Mouse (Mus musculus) thymus, adult 2 months (tissue): ENCODE measurements around the gene Loxl1. TPM values are rescaled to one million over a fixed set of nuclear protein-coding genes. Genes with fewer than 3 reads are reported as not detected.
A peak's percentile ranks its signal among the peaks of the same experiment; 100 is the strongest.

ENCODE experiments used
- DNase-seq: peaks from one replicate; pipeline ENCODE4 v3.0.0; 2021
- H3K27ac ChIP-seq: fragments of 200-500 bp; 2 replicates; pipeline ENCODE4 v1.5.1; 2012; ENCODE audit warnings: low read length, control low read depth; ENCODE audit not compliant: control insufficient read depth, insufficient read depth
- H3K27me3 ChIP-seq: fragments of 200-500 bp; 2 replicates; pipeline ENCODE4 v1.6.1; 2012; ENCODE audit warnings: mild to moderate bottlenecking, low read length, moderate library complexity, mixed read lengths; ENCODE audit not compliant: control insufficient read depth, insufficient read depth
- H3K36me3 ChIP-seq: fragments of 200-500 bp; 2 replicates; pipeline ENCODE4 v1.6.1; 2012; ENCODE audit warnings: mild to moderate bottlenecking, low read length, moderate library complexity; ENCODE audit not compliant: control insufficient read depth, insufficient read depth
- H3K4me1 ChIP-seq: fragments of 200-500 bp; replicated peaks from 2 replicates; pipeline ENCODE4 v1.6.1; 2012; ENCODE audit warnings: low read length; ENCODE audit not compliant: control insufficient read depth, insufficient read depth
- H3K4me3 ChIP-seq: fragments of 200-500 bp; 2 replicates; pipeline ENCODE4 v1.5.1; 2012; ENCODE audit warnings: mild to moderate bottlenecking, low read length, control low read depth, moderate library complexity; ENCODE audit not compliant: control insufficient read depth, insufficient read depth
- CTCF ChIP-seq: fragments of 200-500 bp; IDR thresholded peaks from 2 replicates; pipeline ENCODE4 v1.5.1; 2012; ENCODE audit warnings: mild to moderate bottlenecking, control low read depth, low read length, moderate library complexity, borderline replicate concordance; ENCODE audit not compliant: control insufficient read depth, poor library complexity, insufficient read depth; ENCODE audit errors: extremely low read depth
- POLR2A ChIP-seq: fragments of 200-500 bp; IDR thresholded peaks from 2 replicates; pipeline ENCODE4 v1.6.1; 2012; ENCODE audit warnings: mild to moderate bottlenecking, low read length, control low read depth, moderate library complexity; ENCODE audit not compliant: control insufficient read depth, poor library complexity, insufficient read depth; ENCODE audit errors: extremely low read depth
- WGBS: fragments of 180-500 bp; shearing (Covaris S2); methylation state at CpG from one replicate; pipeline ENCODE4 v1.1.7; 2018; 5-methylcytosine and 5-hydroxymethylcytosine counted together
- polyA plus RNA-seq: library from polyadenylated mRNA; depleted of rRNA; stranded (reverse); fragments of >200 nt; gene quantifications from 2 replicates; pipeline ENCODE4 v1.2.3, GENCODE M21; 2012

Gene Loxl1
- polyA plus RNA-seq, 1 experiment, result 19.0 TPM

DNA sequence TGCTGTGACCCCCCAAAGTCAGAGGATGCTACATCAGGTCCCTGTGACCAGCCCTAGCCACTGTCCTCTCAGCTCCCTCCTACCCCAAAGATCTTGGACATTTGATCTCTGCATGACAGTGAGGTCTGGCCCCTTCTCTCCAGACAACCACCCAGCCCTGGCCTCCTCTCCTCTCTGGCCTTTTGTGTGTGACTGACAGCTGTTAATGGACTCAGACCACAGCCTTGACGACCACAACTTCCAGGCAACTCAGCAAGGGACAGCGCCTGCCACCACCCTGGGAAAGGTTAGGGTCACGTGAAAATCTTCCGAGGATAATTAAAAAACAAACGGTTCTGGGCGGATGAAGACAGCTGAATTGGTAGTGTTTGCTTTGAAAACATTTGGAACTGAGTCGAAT lies 18.5 kb downstream of the Loxl1 start:
- DNase-seq, result no peak
- Histone ChIP-seq H3K4me1 (no peaks in the 10 kb centered on the region), H3K36me3 (no peaks in the 10 kb centered on the region), H3K4me3 (no peak overlapping the region), H3K27ac (no peak overlapping the region), H3K27me3 (no peaks in the 10 kb centered on the region)
- TF ChIP-seq CTCF, result no peak
- no peak for TF ChIP-seq POLR2A
- WGBS, result 89% methylated on average over 7 of the region's 7 CpGs

DNA sequence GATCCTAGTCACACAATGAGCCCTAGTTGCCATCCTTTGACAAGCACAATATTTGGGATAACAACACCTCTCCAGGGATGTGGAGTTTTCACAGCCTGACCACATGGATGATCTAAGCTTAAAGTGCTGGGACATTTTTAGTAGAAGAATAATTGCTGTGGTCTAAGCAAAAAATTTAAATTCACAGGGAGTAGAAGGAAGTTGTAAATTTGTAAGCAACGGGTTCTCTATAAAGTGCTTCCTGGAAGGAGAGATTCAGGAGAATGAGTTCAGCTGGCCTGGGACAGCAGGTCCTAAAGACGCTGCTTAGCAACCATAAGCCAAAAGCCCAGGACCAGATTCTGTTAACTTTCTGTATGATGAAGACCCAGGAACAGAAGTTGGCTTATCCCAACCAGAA lies 23.1 kb downstream of the Loxl1 start:
- Histone ChIP-seq H3K4me3 (no peak overlapping the region), H3K4me1 (no peaks in the 10 kb centered on the region), H3K27ac (no peak overlapping the region), H3K27me3 (no peaks in the 10 kb centered on the region), H3K36me3 (no peaks in the 10 kb centered on the region)
- 73% methylated on average over 2 of the region's 2 CpGs for WGBS
- TF ChIP-seq POLR2A (no peak), CTCF (no peak)
- no peak for DNase-seq

DNA sequence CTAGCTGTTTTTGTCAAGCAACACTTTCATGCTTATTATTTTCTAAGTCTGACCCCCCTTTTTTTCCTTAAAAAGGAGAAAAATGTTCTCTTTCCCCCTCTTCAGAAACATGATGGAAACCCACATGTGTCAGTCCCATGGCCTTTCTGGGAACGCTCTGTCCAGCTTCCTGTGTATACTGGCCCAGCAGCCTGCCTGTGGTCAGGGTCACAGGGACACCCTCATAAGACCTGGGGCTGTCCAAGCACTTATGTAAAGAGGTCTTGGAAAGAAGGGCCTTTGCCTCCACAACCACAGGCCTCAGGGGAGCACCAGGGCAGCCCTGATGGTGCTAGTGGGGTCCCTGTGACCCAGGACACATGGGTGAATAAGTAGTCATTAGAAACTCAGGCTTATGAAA lies 23.9 kb downstream of the Loxl1 start:
- H3K36me3 ChIP-seq, result no peaks in the 10 kb centered on the region
- H3K27ac ChIP-seq, result no peak overlapping the region
- DNase-seq, result no peak
- no peaks in the 10 kb centered on the region for H3K27me3 ChIP-seq
- no peak overlapping the region for H3K4me3 ChIP-seq
- 97% methylated on average over 1 of the region's 1 CpGs for WGBS
- TF ChIP-seq POLR2A (no peak), CTCF (no peak)
- H3K4me1 ChIP-seq, result no peaks in the 10 kb centered on the region

DNA sequence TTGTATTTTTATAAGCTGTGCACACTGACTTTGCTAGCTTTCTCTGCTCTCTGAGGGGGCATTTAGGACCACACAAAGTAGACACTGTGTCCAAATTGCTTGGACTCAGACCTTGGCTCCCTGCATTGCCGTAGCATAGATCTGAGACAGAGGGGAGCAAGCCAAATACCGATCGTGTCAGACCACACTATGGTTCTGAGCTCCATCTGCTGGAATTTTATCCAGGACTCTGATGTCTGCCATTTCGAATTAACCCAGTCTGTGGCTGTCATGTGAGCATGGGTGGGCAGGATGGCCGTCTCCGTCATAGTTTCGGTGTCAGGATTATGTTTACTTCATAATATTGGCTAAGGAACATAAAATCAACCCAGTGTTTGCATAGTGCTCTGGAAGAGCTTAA lies 29.6 kb downstream of the Loxl1 start:
- Histone ChIP-seq H3K4me1 (no peaks in the 10 kb centered on the region), H3K36me3 (no peaks in the 10 kb centered on the region), H3K27ac (no peak overlapping the region), H3K4me3 (no peak overlapping the region), H3K27me3 (no peaks in the 10 kb centered on the region)
- TF ChIP-seq POLR2A, result no peak
- no peak for TF ChIP-seq CTCF
- no peak for DNase-seq
- WGBS, result 92% methylated on average over 7 of the region's 7 CpGs

DNA sequence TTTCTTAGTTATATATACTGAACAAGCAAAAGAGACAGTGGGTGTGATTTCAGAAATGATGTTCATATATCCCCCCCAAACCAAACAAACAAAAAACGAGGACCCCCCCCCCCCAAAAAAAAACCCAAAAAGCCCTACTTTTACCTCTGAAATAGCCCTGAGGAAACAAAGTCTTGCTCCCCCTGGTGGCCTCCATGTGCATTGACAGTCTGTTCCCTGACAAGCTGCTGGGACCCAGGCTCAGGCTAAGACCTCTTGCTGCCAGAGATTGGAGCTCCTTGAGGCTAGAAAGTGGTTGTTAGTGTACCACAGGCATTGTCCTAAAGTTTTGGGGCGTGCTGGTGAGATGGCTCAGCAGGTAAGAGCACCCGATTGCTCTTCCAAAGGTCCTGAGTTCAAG lies 31.4 kb downstream of the Loxl1 start:
- H3K27ac ChIP-seq, result no peak overlapping the region
- H3K27me3 ChIP-seq, result no peaks in the 10 kb centered on the region
- 48% methylated on average over 3 of the region's 3 CpGs for WGBS
- TF ChIP-seq POLR2A, result no peak
- TF ChIP-seq CTCF, result no peak; the same call in 1 of the 2 replicates
- peak; percentile 41 for DNase-seq
- H3K4me1 ChIP-seq, result no peaks in the 10 kb centered on the region
- no peaks in the 10 kb centered on the region for H3K36me3 ChIP-seq
- H3K4me3 ChIP-seq, result no peak overlapping the region

DNA sequence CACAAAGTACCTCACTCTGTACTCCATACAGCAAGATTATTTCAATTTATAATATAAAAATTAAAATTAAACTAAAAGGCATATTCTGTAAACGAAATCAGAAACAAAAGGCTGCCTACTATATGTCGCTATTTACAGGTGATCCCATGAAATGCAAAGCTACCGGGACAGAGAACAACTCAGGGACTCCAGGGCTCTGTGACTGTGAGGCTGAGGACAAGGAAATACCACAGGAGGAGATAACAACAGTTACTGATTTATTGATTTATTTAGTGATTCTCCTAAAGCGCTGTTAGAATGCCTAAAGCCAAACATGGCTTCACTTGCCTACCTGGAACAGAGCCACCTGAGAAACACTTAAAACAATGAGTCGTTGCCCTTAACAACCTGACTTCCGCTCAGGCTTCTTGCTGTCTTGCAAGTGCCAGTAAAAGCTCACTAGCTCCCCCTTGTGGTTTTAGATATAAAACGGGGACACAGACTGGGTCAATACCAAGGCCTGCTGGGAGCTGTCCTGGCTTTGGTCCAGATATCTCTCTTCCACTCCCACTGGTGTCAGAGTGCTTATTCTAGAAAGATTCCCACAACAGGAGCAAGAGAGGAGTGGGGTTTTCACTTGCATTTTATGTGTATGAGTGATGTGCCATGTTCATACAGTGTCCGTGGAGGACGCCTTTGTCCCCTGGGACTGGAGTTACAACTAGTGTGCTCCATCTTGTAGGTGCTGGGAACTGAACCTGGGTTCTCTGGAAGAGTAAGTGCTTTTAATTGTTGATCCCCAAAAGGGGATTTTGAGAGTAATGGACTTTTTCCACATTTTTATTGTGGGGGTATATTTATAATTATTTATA lies 32.5 kb downstream of the Loxl1 start:
- Histone ChIP-seq H3K4me3 (no peak overlapping the region), H3K27me3 (no peaks in the 10 kb centered on the region), H3K36me3 (no peaks in the 10 kb centered on the region), H3K4me1 (peaks cover 9% of the 10 kb centered on the region), H3K27ac (no peak overlapping the region)
- 38% methylated on average over 9 of the region's 9 CpGs for WGBS
- no peak for TF ChIP-seq CTCF
- no peak for TF ChIP-seq POLR2A
- peak; percentile 70 for DNase-seq
